Mouse (Mus musculus) embryonic facial prominence, embryonic 11.5 days (tissue): Measurements from ENCODE around the gene Zcchc12. TPM values are rescaled to one million over a fixed set of nuclear protein-coding genes. Genes with fewer than 3 reads are reported as not detected.

ENCODE experiments used
- ATAC-seq: fragments of 200-750 bp; cut with Nextera tagmentation; replicated peaks from 2 replicates; pipeline ENCODE4 v1.8.0; 2017; ENCODE audit warnings: low read depth; ENCODE audit not compliant: insufficient number of reproducible peaks, low FRiP score, low TSS enrichment
- DNase-seq: peaks from one replicate; pipeline ENCODE4 v3.0.0-alpha.2; 2015; ENCODE audit warnings: low spot score
- H3K27ac ChIP-seq: fragments of 300-500 bp; sonication (generic); replicated peaks from 2 replicates; pipeline ENCODE4 v1.5.1; 2014; ENCODE audit warnings: mild to moderate bottlenecking, low read depth, low read length, control low read depth
- H3K27me3 ChIP-seq: fragments of 300-500 bp; sonication (generic); 2 replicates; pipeline ENCODE4 v1.6.1; 2014; ENCODE audit warnings: mild to moderate bottlenecking, low read length, moderate library complexity, mixed read lengths; ENCODE audit not compliant: control insufficient read depth, insufficient read depth
- H3K36me3 ChIP-seq: fragments of 300-500 bp; sonication (generic); replicated peaks from 2 replicates; pipeline ENCODE4 v1.6.1; 2014; ENCODE audit warnings: low read depth, mild to moderate bottlenecking, low read length, moderate library complexity, mixed read lengths; ENCODE audit not compliant: control insufficient read depth, insufficient read depth
- H3K4me1 ChIP-seq: fragments of 300-500 bp; sonication (generic); 2 replicates; pipeline ENCODE4 v1.6.1; 2014; ENCODE audit warnings: low read length, mixed read lengths; ENCODE audit not compliant: control insufficient read depth, insufficient read depth
- H3K4me2 ChIP-seq: fragments of 300-500 bp; sonication (generic); 2 replicates; pipeline ENCODE4 v1.6.1; 2014; ENCODE audit warnings: low read depth, mild to moderate bottlenecking, control low read depth, low read length, moderate library complexity
- H3K4me3 ChIP-seq: fragments of 300-500 bp; sonication (generic); 2 replicates; pipeline ENCODE4 v1.5.1; 2014; ENCODE audit warnings: low read depth, low read length, control low read depth
- H3K9ac ChIP-seq: fragments of 300-500 bp; sonication (generic); replicated peaks from 2 replicates; pipeline ENCODE4 v1.6.1; 2014; ENCODE audit warnings: mild to moderate bottlenecking, control low read depth, low read length
- H3K9me3 ChIP-seq: fragments of 300-500 bp; sonication (generic); replicated peaks from 2 replicates; pipeline ENCODE4 v1.6.1; 2016; ENCODE audit warnings: mild to moderate bottlenecking, low read length, inconsistent platforms, mixed read lengths; ENCODE audit not compliant: control insufficient read depth
- WGBS: fragments of 180-500 bp; shearing (Covaris S2); extraction: QIAGEN DNeasy Blood & Tissue Kit; methylation state at CpG from one replicate; pipeline ENCODE4 v1.1.7; 2014; 5-methylcytosine and 5-hydroxymethylcytosine counted together
- polyA plus RNA-seq: library from polyadenylated mRNA; unstranded; fragments of >200 nt; fragmentation: Nextera tagmentation; extraction: Ambion mirVana; gene quantifications from 2 replicates; pipeline ENCODE4 v1.2.1, GENCODE M21; 2014

Zcchc12 gene
- polyA plus RNA-seq, 1 experiment from 2014 or later, result 16.3 TPM

GRCm38 (mm10) chrX:36193951-36194350, 1.8 kb upstream of the Zcchc12 start:
- H3K27me3 ChIP-seq, result no peaks in the 10 kb centered on the region
- ATAC-seq (no peak), DNase-seq (peak; percentile 47)
- no peak overlapping the region for H3K9ac ChIP-seq
- H3K36me3 ChIP-seq, result no peaks in the 10 kb centered on the region
- no peak overlapping the region for H3K4me2 ChIP-seq
- no peak overlapping the region for H3K27ac ChIP-seq
- no peaks in the 10 kb centered on the region for H3K4me1 ChIP-seq
- 36% methylated on average over 6 of the region's 6 CpGs for WGBS
- no peaks in the 10 kb centered on the region for H3K9me3 ChIP-seq
- H3K4me3 ChIP-seq, result no peak overlapping the region

GRCm38 (mm10) chrX:36209554-36209953, 13.8 kb downstream of the Zcchc12 start:
- Histone ChIP-seq H3K4me2 (no peak overlapping the region), H3K4me1 (no peaks in the 10 kb centered on the region), H3K4me3 (no peak overlapping the region), H3K27ac (no peak overlapping the region), H3K9ac (no peak overlapping the region), H3K36me3 (no peaks in the 10 kb centered on the region), H3K27me3 (no peaks in the 10 kb centered on the region), H3K9me3 (no peaks in the 10 kb centered on the region)
- DNase-seq (no peak), ATAC-seq (no peak)
- 63% methylated on average over 2 of the region's 2 CpGs for WGBS

- Histone ChIP-seq H3K4me2 (no peak overlapping the region), H3K4me3 (no peak overlapping the region), H3K27me3 (no peaks in the 10 kb centered on the region), H3K27ac (no peak overlapping the region), H3K9ac (no peak overlapping the region), H3K4me1 (no peaks in the 10 kb centered on the region), H3K36me3 (no peaks in the 10 kb centered on the region), H3K9me3 (no peaks in the 10 kb centered on the region)
- WGBS, result 81% methylated on average over 3 of the region's 3 CpGs
- DNase-seq, result no peak
- ATAC-seq, result no peak
These were observed 15.5 kb downstream of the Zcchc12 start for GRCm38 (mm10) chrX:36211216-36211615.

- Histone ChIP-seq H3K27ac (no peak overlapping the region), H3K9ac (no peak overlapping the region), H3K4me2 (no peak overlapping the region), H3K4me3 (no peak overlapping the region), H3K9me3 (no peaks in the 10 kb centered on the region), H3K4me1 (no peaks in the 10 kb centered on the region), H3K36me3 (no peaks in the 10 kb centered on the region), H3K27me3 (no peaks in the 10 kb centered on the region)
- ATAC-seq, result no peak
- 68% methylated on average over 2 of the region's 2 CpGs for WGBS
- DNase-seq, result no peak
These were observed 25.7 kb downstream of the Zcchc12 start for GRCm38 (mm10) chrX:36221366-36221765.

GRCm38 (mm10) chrX:36225777-36226176, 30.1 kb downstream of the Zcchc12 start:
- no peak overlapping the region for H3K4me2 ChIP-seq
- no peaks in the 10 kb centered on the region for H3K27me3 ChIP-seq
- H3K4me3 ChIP-seq, result no peak overlapping the region
- DNase-seq (peak; percentile 73), ATAC-seq (no peak)
- H3K9me3 ChIP-seq, result no peaks in the 10 kb centered on the region
- no peaks in the 10 kb centered on the region for H3K4me1 ChIP-seq
- no peaks in the 10 kb centered on the region for H3K36me3 ChIP-seq
- no peak overlapping the region for H3K27ac ChIP-seq
- 20% methylated on average over 7 of the region's 7 CpGs for WGBS
- H3K9ac ChIP-seq, result no peak overlapping the region

GRCm38 (mm10) chrX:36226577-36226976, 30.9 kb downstream of the Zcchc12 start:
- no peak overlapping the region for H3K4me2 ChIP-seq
- no peak overlapping the region for H3K9ac ChIP-seq
- no peak overlapping the region for H3K4me3 ChIP-seq
- no peaks in the 10 kb centered on the region for H3K27me3 ChIP-seq
- no peaks in the 10 kb centered on the region for H3K36me3 ChIP-seq
- no peaks in the 10 kb centered on the region for H3K9me3 ChIP-seq
- peak; percentile 56 for DNase-seq
- H3K4me1 ChIP-seq, result no peaks in the 10 kb centered on the region
- 37% methylated on average over 2 of the region's 2 CpGs for WGBS
- no peak for ATAC-seq
- no peak overlapping the region for H3K27ac ChIP-seq

- Histone ChIP-seq H3K36me3 (no peaks in the 10 kb centered on the region), H3K27me3 (no peaks in the 10 kb centered on the region), H3K4me1 (no peaks in the 10 kb centered on the region), H3K9me3 (no peaks in the 10 kb centered on the region), H3K27ac (no peak overlapping the region), H3K4me3 (no peak overlapping the region), H3K4me2 (no peak overlapping the region), H3K9ac (no peak overlapping the region)
- DNase-seq (no peak), ATAC-seq (no peak)
- WGBS, result 69% methylated on average over 7 of the region's 7 CpGs
These were observed 33.2 kb downstream of the Zcchc12 start for GRCm38 (mm10) chrX:36228861-36229260.

GRCm38 (mm10) chrX:36229273-36229672, 33.6 kb downstream of the Zcchc12 start:
- Histone ChIP-seq H3K9ac (no peak overlapping the region), H3K9me3 (no peaks in the 10 kb centered on the region), H3K27me3 (no peaks in the 10 kb centered on the region), H3K27ac (no peak overlapping the region), H3K4me3 (no peak overlapping the region), H3K4me2 (no peak overlapping the region), H3K4me1 (no peaks in the 10 kb centered on the region), H3K36me3 (no peaks in the 10 kb centered on the region)
- ATAC-seq (no peak), DNase-seq (no peak)
- 67% methylated on average over 2 of the region's 2 CpGs for WGBS
